ENCODE assay signal across 23 mouse cellular contexts in the genomic region with DNA sequence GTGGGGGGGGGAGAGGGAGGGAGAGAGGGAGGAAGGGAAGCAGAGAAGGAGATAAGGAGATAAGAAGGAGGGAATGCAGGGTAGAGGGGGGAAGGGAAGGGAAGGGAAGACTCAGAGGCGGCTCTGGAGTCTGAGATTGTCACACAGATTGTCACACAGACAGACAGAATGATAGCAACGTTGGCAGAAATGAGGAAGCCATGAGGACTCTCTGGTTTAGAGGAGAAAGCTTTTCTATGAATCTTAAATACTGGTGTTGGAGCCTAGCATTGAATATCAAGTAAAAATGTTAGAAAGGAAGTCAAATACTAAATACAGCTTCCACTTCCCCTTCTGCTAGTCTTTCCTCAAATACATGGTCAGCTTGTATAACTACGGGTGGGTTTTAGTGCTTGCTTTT.
A peak's percentile ranks its signal among the peaks of the same experiment; 100 is the strongest.
DNase-seq lines count a peak whose midpoint lies in the region; ATAC-seq and TF ChIP-seq lines count a peak whose summit lies in the region.
"Had no signal": no experiment of that assay in that cellular context is flagged by ENCODE, and none has a peak within 500 bp of the region (broad histone marks: within the 10 kb centered on the region; RNA-seq: fewer than 3 reads in every experiment).

No protein-coding gene starts in this region.

- DNase-seq in heart, postnatal 0 days (ENCODE audit: low spot score): no peak
- no peak for DNase-seq in heart, adult 9 months (ENCODE audit: low spot score in 2 of 2)
- DNase-seq in G1E (ENCODE audit: low spot score): no peak
- DNase-seq in kidney, adult 11 months: no peak
- DNase-seq in forebrain, postnatal 0 days: no peak
- DNase-seq: cerebellum, adult 18-20 months; cerebellum, postnatal 14 days; embryo, embryonic 11 days; kidney, adult 8-10 months; kidney, postnatal 10 days; liver, postnatal 0 days; thymus, adult 18-20 months had no signal

- no peaks in the 10 kb centered on the region for H3K36me3 ChIP-seq in heart, postnatal 0 days (replicated peaks; ENCODE audit: control insufficient read depth, insufficient read depth, low read length)
- no peaks in the 10 kb centered on the region for H3K36me3 ChIP-seq in G1E (replicated peaks)
- no peaks in the 10 kb centered on the region for H3K36me3 ChIP-seq in forebrain, postnatal 0 days (ENCODE audit: insufficient read depth)
- H3K36me3 ChIP-seq: embryonic facial prominence, embryonic 13.5 days; hindbrain, embryonic 13.5 days; limb, embryonic 12.5 days; midbrain, embryonic 10.5 days had no signal

- no peaks in the 10 kb centered on the region for H3K27me3 ChIP-seq in heart, postnatal 0 days (ENCODE audit: control insufficient read depth, insufficient read depth, low read length)
- no peaks in the 10 kb centered on the region for H3K27me3 ChIP-seq in G1E (ENCODE audit: insufficient read depth, low read length)
- H3K27me3 ChIP-seq in forebrain, postnatal 0 days (ENCODE audit: insufficient read depth, low read length): no peaks in the 10 kb centered on the region
- H3K27me3 ChIP-seq: embryonic facial prominence, embryonic 13.5 days; hindbrain, embryonic 13.5 days; limb, embryonic 12.5 days; Patski had no signal

- H3K27ac ChIP-seq in heart, postnatal 0 days (ENCODE audit: low read depth): peak overlapping the region; percentile 46; the same call in 1 of the 2 replicates
- no peak overlapping the region for H3K27ac ChIP-seq in forebrain, postnatal 0 days (ENCODE audit: low read depth, low read length)
- H3K27ac ChIP-seq: embryonic facial prominence, embryonic 13.5 days; hindbrain, embryonic 13.5 days; limb, embryonic 12.5 days; midbrain, embryonic 10.5 days had no signal

- 0 out of 2 replicates have a peak, but pooled peaks cover 20% of the 10 kb centered on the region for H3K4me1 ChIP-seq in heart, postnatal 0 days (ENCODE audit: control insufficient read depth, insufficient read depth)
- H3K4me1 ChIP-seq in G1E (ENCODE audit: insufficient read depth, low read depth, low read length): no peaks in the 10 kb centered on the region
- no peaks in the 10 kb centered on the region for H3K4me1 ChIP-seq in forebrain, postnatal 0 days (ENCODE audit: insufficient read depth)
- H3K4me1 ChIP-seq: hindbrain, embryonic 13.5 days had no signal

- 27% methylated on average over 3 of the region's 3 CpGs for WGBS in heart, postnatal 0 days
- 72% methylated on average over 3 of the region's 3 CpGs for WGBS in forebrain, postnatal 0 days

- ATAC-seq in heart, postnatal 0 days (ENCODE audit: insufficient read depth, low read depth): no peak
- ATAC-seq in G1E (ENCODE audit: extremely low read depth, insufficient number of reproducible peaks, low FRiP score, poor library complexity, severe bottlenecking): peak; percentile 49
- peak; percentile 66 for ATAC-seq in granulocyte monocyte progenitor cell, adult 5-6 weeks (replicated peaks; ENCODE audit: poor library complexity, severe bottlenecking)
- ATAC-seq in monocyte, adult 5-6 weeks (replicated peaks; ENCODE audit: insufficient number of reproducible peaks, low FRiP score, low TSS enrichment, poor library complexity, severe bottlenecking): peak; percentile 35; the same call in 1 of the 2 replicates
- ATAC-seq in forebrain, postnatal 0 days: no peak
- ATAC-seq: forebrain, embryonic 14.5 days; inflammation-experienced regulatory T-cells, adult 6 months; liver, postnatal 0 days; midbrain, embryonic 16.5 days had no signal

- H3K9me3 ChIP-seq in heart, postnatal 0 days (replicated peaks; ENCODE audit: control insufficient read depth, low read length): no peaks in the 10 kb centered on the region
- no peaks in the 10 kb centered on the region for H3K9me3 ChIP-seq in G1E (replicated peaks)
- H3K9me3 ChIP-seq in forebrain, postnatal 0 days (ENCODE audit: low read length): no peaks in the 10 kb centered on the region
- H3K9me3 ChIP-seq: embryonic facial prominence, embryonic 13.5 days; hindbrain, embryonic 13.5 days; limb, embryonic 12.5 days; midbrain, embryonic 10.5 days had no signal

- no peak overlapping the region for H3K4me3 ChIP-seq in heart, postnatal 0 days (ENCODE audit: low read depth, low read length)
- no peak overlapping the region for H3K4me3 ChIP-seq in G1E (ENCODE audit: low read depth, low read length)
- no peak overlapping the region for H3K4me3 ChIP-seq in forebrain, postnatal 0 days (ENCODE audit: low read depth, low read length)
- H3K4me3 ChIP-seq: embryonic facial prominence, embryonic 13.5 days; hindbrain, embryonic 13.5 days; limb, embryonic 12.5 days; midbrain, embryonic 10.5 days had no signal

- H3K9ac ChIP-seq in heart, postnatal 0 days (replicated peaks; ENCODE audit: low read depth, low read length): no peak overlapping the region
- H3K9ac ChIP-seq in forebrain, postnatal 0 days: no peak overlapping the region
- H3K9ac ChIP-seq: embryonic facial prominence, embryonic 13.5 days; hindbrain, embryonic 13.5 days; limb, embryonic 12.5 days; liver, postnatal 0 days had no signal

- no peak for TF ChIP-seq EP300 in heart, postnatal 0 days (IDR thresholded peaks at IDR 0.05; ENCODE audit: low read depth)

- no peak overlapping the region for H3K4me2 ChIP-seq in heart, postnatal 0 days (ENCODE audit: low read depth, low read length)
- no peak overlapping the region for H3K4me2 ChIP-seq in forebrain, postnatal 0 days (ENCODE audit: low read depth)
- H3K4me2 ChIP-seq: embryonic facial prominence, embryonic 13.5 days; hindbrain, embryonic 13.5 days; limb, embryonic 12.5 days; liver, embryonic 11.5 days had no signal

- TF ChIP-seq CTCF in heart, postnatal 0 days (IDR thresholded peaks at IDR 0.05; ENCODE audit: low read depth): no peak
- TF ChIP-seq CTCF in G1E (IDR thresholded peaks at IDR 0.05; ENCODE audit: low read depth, low read length): no peak
- TF ChIP-seq CTCF in forebrain, postnatal 0 days (IDR thresholded peaks at IDR 0.05; ENCODE audit: low read depth): no peak

Comparison
In these comparisons a context has a peak if more than half of its experiments do, and no peak if none do; other contexts are left out.
1. ATAC-seq: peak in G1E (single experiment), granulocyte monocyte progenitor cell, adult 5-6 weeks (single experiment) and monocyte, adult 5-6 weeks (single experiment); none in heart, postnatal 0 days (single experiment) and forebrain, postnatal 0 days (single experiment).